Mouse (Mus musculus) limb, embryonic 11.5 days (tissue): ENCODE results near the gene Acox3. TPM values are rescaled to one million over a fixed set of nuclear protein-coding genes. Genes with fewer than 3 reads are reported as not detected.

ENCODE experiments used
- ATAC-seq: fragments of 200-750 bp; cut with Nextera tagmentation; 2 replicates; pipeline ENCODE4 v1.8.0; 2017; ENCODE audit warnings: low read depth; ENCODE audit not compliant: insufficient number of reproducible peaks, low FRiP score, low TSS enrichment
- DNase-seq: peaks from one replicate; pipeline ENCODE4 v3.0.0-alpha.2; 2015; ENCODE audit warnings: low spot score
- H3K27ac ChIP-seq: fragments of 300-500 bp; sonication (generic); replicated peaks from 2 replicates; pipeline ENCODE4 v1.5.1; 2014; ENCODE audit warnings: low read depth, mild to moderate bottlenecking, low read length
- H3K27me3 ChIP-seq: fragments of 300-500 bp; sonication (generic); 2 replicates; pipeline ENCODE4 v1.6.1; 2014; ENCODE audit warnings: mild to moderate bottlenecking, low read length, mixed read lengths; ENCODE audit not compliant: control insufficient read depth, insufficient read depth
- H3K36me3 ChIP-seq: fragments of 300-500 bp; sonication (generic); 2 replicates; pipeline ENCODE4 v1.6.1; 2014; ENCODE audit warnings: mild to moderate bottlenecking, low read length, moderate library complexity, mixed read lengths; ENCODE audit not compliant: control insufficient read depth, insufficient read depth
- H3K4me1 ChIP-seq: fragments of 300-500 bp; sonication (generic); 2 replicates; pipeline ENCODE4 v1.6.1; 2014; ENCODE audit warnings: low read length, mixed read lengths; ENCODE audit not compliant: control insufficient read depth, insufficient read depth
- H3K4me2 ChIP-seq: fragments of 300-500 bp; sonication (generic); 2 replicates; pipeline ENCODE4 v1.6.1; 2014; ENCODE audit warnings: low read depth, mild to moderate bottlenecking, moderate library complexity; ENCODE audit not compliant: severe bottlenecking
- H3K4me3 ChIP-seq: fragments of 300-500 bp; sonication (generic); 2 replicates; pipeline ENCODE4 v1.5.1; 2014; ENCODE audit warnings: low read depth, low read length
- H3K9ac ChIP-seq: fragments of 300-500 bp; sonication (generic); 2 replicates; pipeline ENCODE4 v1.6.1; 2014; ENCODE audit warnings: mild to moderate bottlenecking, low read length
- H3K9me3 ChIP-seq: fragments of 300-500 bp; sonication (generic); 2 replicates; pipeline ENCODE4 v1.6.1; 2016; ENCODE audit warnings: low read length; ENCODE audit not compliant: control insufficient read depth
- WGBS: fragments of 180-500 bp; shearing (Covaris S2); extraction: QIAGEN DNeasy Blood & Tissue Kit; methylation state at CpG from one replicate; pipeline ENCODE4 v1.1.7; 2014; 5-methylcytosine and 5-hydroxymethylcytosine counted together
- polyA plus RNA-seq: library from polyadenylated mRNA; unstranded; fragments of >200 nt; fragmentation: Nextera tagmentation; extraction: Ambion mirVana; gene quantifications from 2 replicates; pipeline ENCODE4 v1.2.1, GENCODE M21; 2014

Acox3 gene
- polyA plus RNA-seq, 1 experiment from 2014 or later: 9.7 TPM

DNA sequence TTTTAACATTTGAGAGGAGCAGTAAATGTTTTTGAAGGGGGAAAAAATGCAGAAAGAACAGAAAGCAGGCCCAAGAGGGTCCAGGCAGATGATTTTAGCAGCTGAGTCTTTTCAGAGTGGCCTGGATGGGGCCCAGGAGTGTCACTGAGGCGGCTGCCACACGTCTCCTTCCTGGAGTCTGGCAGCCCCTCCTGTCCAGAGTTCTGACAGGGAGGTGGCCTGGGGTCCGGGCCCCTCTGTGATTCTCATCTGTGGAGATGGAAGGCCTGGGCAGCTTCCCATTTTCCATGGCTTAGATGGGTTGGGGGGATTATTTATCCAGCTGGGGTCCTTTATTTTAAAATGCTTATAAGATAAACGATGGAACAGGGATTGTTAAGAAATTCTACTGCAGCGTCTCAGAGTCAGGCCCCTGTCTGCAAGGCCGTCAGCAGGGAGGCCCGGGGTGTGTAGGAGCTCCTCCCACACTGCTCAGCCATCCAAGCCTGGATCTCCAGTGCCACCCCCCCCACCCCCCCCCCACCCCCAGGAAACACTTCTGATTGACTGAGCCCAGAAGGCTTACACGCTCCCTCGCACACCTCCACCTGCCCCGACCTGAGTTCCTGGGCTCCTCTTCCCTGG lies 59.2 kb downstream of the Acox3 start:
- no peak for DNase-seq
- Histone ChIP-seq H3K27me3 (no peaks in the 10 kb centered on the region), H3K4me1 (no peaks in the 10 kb centered on the region), H3K4me2 (no peak overlapping the region), H3K9ac (no peak overlapping the region), H3K27ac (no peak overlapping the region), H3K9me3 (no peaks in the 10 kb centered on the region), H3K36me3 (no peaks in the 10 kb centered on the region), H3K4me3 (no peak overlapping the region)
- 56% methylated on average over 10 of the region's 10 CpGs for WGBS
- no peak for ATAC-seq

DNA sequence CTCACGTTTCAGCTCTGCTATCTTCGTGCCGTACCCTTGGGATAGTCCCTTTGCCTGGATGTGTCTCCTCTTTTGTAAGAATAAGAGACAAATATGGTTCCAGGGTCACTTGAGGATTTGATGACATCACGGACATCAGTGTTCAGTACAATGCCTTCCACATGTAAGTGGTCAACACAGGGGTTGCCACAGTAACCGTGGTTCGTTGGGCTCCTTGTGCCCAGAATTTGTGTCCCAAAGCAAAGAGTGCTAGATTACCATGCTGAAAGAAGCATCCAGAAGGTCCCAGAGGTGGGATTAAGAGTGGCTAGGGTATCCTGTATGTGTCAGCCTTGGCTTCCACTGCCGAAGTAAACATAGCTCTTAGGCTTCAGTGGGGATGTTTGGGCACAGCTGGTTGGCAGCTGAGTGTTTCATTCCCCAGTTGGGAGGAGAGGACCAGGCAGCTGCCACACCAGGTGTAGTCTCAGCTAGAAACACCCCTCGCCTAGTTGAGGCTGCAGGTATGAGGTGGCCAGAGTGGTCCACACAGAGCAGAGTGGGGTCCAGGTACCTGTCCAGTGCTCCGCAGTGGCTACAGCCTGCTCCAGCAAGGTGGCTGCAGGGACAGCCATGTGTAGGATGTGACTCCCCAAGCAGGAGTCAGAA lies 60.7 kb downstream of the Acox3 start:
- H3K27me3 ChIP-seq: no peaks in the 10 kb centered on the region
- whole genome bisulfite sequencing: 85% methylated on average over 9 of the region's 9 CpGs
- H3K27ac ChIP-seq: no peak overlapping the region
- no peaks in the 10 kb centered on the region for H3K36me3 ChIP-seq
- DNase-seq (no peak), ATAC-seq (no peak)
- H3K9ac ChIP-seq: no peak overlapping the region
- no peaks in the 10 kb centered on the region for H3K4me1 ChIP-seq
- no peak overlapping the region for H3K4me2 ChIP-seq
- no peaks in the 10 kb centered on the region for H3K9me3 ChIP-seq
- no peak overlapping the region for H3K4me3 ChIP-seq

DNA sequence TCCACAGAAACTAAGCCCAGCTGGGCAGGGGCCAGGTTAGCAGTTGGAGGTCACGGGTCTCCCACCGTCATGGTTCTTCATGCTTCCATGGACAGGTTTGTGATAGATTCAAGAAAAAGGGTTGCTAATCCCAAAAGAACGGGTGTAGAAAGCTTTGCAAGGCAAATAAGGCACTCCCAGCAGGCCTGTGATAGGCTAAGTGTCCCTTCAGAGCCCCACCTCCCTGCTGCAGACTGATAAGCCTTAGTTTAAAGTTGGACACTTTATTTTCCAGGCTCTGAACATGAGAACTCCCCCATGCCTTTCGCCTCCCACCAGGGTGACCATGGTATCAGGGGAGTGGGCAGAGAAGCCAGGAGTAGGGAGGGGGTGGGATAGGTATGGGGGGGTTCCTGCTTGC lies 61.2 kb downstream of the Acox3 start:
- H3K4me1 ChIP-seq: no peaks in the 10 kb centered on the region
- no peak for ATAC-seq
- no peak for DNase-seq
- no peaks in the 10 kb centered on the region for H3K27me3 ChIP-seq
- H3K9ac ChIP-seq: no peak overlapping the region
- H3K4me3 ChIP-seq: no peak overlapping the region
- WGBS: 68% methylated on average over 4 of the region's 4 CpGs
- H3K9me3 ChIP-seq: no peaks in the 10 kb centered on the region
- H3K36me3 ChIP-seq: no peaks in the 10 kb centered on the region
- no peak overlapping the region for H3K27ac ChIP-seq
- no peak overlapping the region for H3K4me2 ChIP-seq

- DNase-seq (no peak), ATAC-seq (no peak)
- H3K4me3 ChIP-seq: no peak overlapping the region
These were observed 63.2 kb downstream of the Acox3 start for GRCm38 (mm10) chr5:35645938-35646493.

DNA sequence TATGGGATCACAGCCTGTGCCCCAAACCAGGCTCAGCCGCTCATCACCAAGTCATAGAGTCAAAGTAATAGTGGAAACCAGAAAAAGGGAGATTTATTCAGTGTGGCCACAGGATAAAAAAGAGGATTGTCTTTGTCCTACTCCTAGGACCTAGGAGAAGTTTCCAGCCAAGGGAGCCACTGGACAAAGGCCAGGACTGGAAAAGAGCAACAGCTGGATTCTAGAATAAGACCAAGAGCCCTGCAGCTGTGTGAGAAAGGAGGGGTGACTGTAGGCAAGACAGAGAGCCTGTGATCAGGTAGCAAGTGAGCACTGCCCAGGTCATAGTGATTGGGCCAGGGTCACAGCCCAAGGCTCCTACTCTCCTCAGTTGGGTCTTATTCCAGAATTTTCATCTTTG lies 64.1 kb downstream of the Acox3 start:
- 96% methylated on average over 1 of the region's 1 CpGs for WGBS
- Histone ChIP-seq H3K27me3 (no peaks in the 10 kb centered on the region), H3K4me3 (no peak overlapping the region), H3K9ac (no peak overlapping the region), H3K4me2 (no peak overlapping the region), H3K27ac (no peak overlapping the region), H3K4me1 (no peaks in the 10 kb centered on the region), H3K36me3 (no peaks in the 10 kb centered on the region), H3K9me3 (no peaks in the 10 kb centered on the region)
- ATAC-seq (no peak), DNase-seq (no peak)

More at GRCm38 (mm10) chr5:35645938-35646493, 63.2 kb downstream of the Acox3 start:
- no peaks in the 10 kb centered on the region for H3K9me3 ChIP-seq
- H3K27me3 ChIP-seq: no peaks in the 10 kb centered on the region
- no peak overlapping the region for H3K9ac ChIP-seq
- 83% methylated on average over 6 of the region's 6 CpGs for WGBS
- no peaks in the 10 kb centered on the region for H3K4me1 ChIP-seq
- no peak overlapping the region for H3K27ac ChIP-seq
- no peak overlapping the region for H3K4me2 ChIP-seq
- no peaks in the 10 kb centered on the region for H3K36me3 ChIP-seq

GRCm38 (mm10) chr5:35647562-35647961 lies 64.7 kb downstream of the Acox3 start:
- Histone ChIP-seq H3K4me1 (no peaks in the 10 kb centered on the region), H3K4me3 (no peak overlapping the region), H3K9ac (no peak overlapping the region), H3K4me2 (no peak overlapping the region), H3K36me3 (no peaks in the 10 kb centered on the region), H3K9me3 (no peaks in the 10 kb centered on the region), H3K27ac (no peak overlapping the region), H3K27me3 (no peaks in the 10 kb centered on the region)
- DNase-seq: no peak
- WGBS: 78% methylated on average over 4 of the region's 4 CpGs
- no peak for ATAC-seq

- Histone ChIP-seq H3K4me3 (no peak overlapping the region), H3K4me2 (no peak overlapping the region), H3K27me3 (no peaks in the 10 kb centered on the region), H3K36me3 (no peaks in the 10 kb centered on the region), H3K9ac (no peak overlapping the region), H3K27ac (no peak overlapping the region), H3K9me3 (no peaks in the 10 kb centered on the region), H3K4me1 (no peaks in the 10 kb centered on the region)
- ATAC-seq: no peak
- no peak for DNase-seq
- WGBS: 68% methylated on average over 2 of the region's 2 CpGs
These were observed 65.4 kb downstream of the Acox3 start for GRCm38 (mm10) chr5:35648230-35648629.

DNA sequence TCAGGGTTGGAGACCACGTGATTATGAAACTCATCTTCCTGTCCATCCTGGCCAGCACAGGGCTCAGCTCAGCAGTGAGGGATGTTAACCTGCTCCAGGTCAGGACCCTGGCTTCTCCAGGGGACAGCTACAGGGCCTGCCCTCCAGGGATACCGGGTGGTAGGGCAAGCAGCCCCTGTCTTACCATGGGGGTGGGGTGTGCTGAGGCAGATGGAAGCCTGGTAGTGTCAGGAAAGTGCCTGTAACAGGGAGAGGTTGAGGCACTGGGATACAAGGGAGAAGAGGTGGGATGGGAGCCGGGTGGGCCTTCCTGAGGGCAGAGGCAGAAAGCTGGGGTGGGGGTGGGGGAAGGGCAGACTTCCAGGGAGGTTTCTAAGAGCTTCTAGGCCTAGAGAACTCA lies 69.5 kb downstream of the Acox3 start:
- Histone ChIP-seq H3K36me3 (no peaks in the 10 kb centered on the region), H3K9ac (no peak overlapping the region), H3K4me1 (no peaks in the 10 kb centered on the region), H3K4me2 (no peak overlapping the region), H3K27ac (no peak overlapping the region), H3K9me3 (no peaks in the 10 kb centered on the region), H3K27me3 (no peaks in the 10 kb centered on the region), H3K4me3 (no peak overlapping the region)
- ATAC-seq (no peak), DNase-seq (no peak)
- 82% methylated on average over 3 of the region's 3 CpGs for WGBS
